Mouse (Mus musculus) small intestine, adult 2 months (tissue): Measurements from ENCODE around the gene Adamts15.

Experiments
- CTCF ChIP-seq: fragments of 200-500 bp; IDR thresholded peaks from 2 replicates; pipeline ENCODE4 v1.5.1; 2012; ENCODE audit warnings: low read depth, mild to moderate bottlenecking, control low read depth, inconsistent platforms, low read length, moderate library complexity, mixed read lengths; ENCODE audit not compliant: insufficient replicate concordance, insufficient read length; ENCODE audit errors: extremely low read depth
- POLR2A ChIP-seq: fragments of 200-500 bp; IDR thresholded peaks from 2 replicates; pipeline ENCODE4 v1.6.1; 2012; ENCODE audit warnings: low read depth, mild to moderate bottlenecking, control low read depth, inconsistent platforms, low read length, moderate library complexity

DNA sequence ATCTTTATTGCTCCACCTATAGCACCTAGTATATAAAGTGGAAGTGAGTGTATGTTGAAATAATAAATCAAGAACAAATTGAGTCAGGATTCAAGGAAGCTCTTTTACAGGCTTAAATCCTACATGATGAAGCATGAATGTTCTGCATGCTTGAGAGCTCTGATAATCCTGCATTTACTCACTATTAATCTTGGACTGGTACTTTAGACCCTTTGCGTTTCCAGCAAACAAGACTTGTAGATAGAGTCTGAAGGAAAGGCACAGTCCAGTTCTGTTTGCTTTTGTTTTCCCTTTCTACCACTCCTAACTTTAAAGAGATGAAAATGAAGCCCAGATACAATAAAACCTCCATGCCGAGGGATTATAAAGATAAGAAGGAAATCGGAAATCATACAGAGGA lies 45.7 kb downstream of the Adamts15 start:
- no peak for TF ChIP-seq CTCF
- no peak for TF ChIP-seq POLR2A
